Comparison of ENCODE assay signal across 32 mouse cellular contexts in the genomic region with DNA sequence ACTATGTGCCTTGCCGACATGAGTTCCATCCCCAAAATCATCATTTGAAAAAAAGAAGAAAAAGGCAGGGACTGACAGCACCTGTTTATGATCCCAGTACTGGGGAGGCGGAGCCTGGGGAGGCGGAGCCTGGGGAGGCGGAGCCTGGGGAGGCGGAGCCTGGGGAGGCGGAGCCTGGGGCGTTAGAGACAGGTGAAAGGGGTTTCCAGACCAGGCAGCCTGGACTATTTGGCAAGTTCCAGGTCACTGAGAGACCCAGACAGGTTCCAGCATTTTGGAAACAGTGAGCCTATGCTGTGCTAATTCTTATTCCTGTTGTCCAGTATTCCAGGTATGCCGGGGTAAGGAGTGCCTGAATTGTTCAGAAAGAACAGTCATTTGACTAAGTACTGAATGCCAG. TPM values are rescaled to one million over a fixed set of nuclear protein-coding genes. Genes with fewer than 3 reads are reported as not detected.
"Had no signal": no experiment of that assay in that cellular context is flagged by ENCODE, and none has a peak within 500 bp of the region (broad histone marks: within the 10 kb centered on the region; RNA-seq: fewer than 3 reads in every experiment).

A gene (plus strand): TSS at position 224 of the 400 bp plus-strand sequence.

- H3K27ac ChIP-seq: heart, embryonic 10.5 days; heart, embryonic 13.5 days; heart, embryonic 15.5 days; hindbrain, embryonic 13.5 days; hindbrain, embryonic 15.5 days; hindbrain, postnatal 0 days; kidney, embryonic 15.5 days; kidney, postnatal 0 days; limb, embryonic 13.5 days; limb, embryonic 15.5 days; liver, embryonic 14.5 days had no signal

- H3K9me3 ChIP-seq: heart, embryonic 10.5 days; heart, embryonic 13.5 days; heart, embryonic 15.5 days; hindbrain, embryonic 13.5 days; hindbrain, embryonic 15.5 days; kidney, embryonic 15.5 days; limb, embryonic 13.5 days; limb, embryonic 15.5 days had no signal

- DNase-seq: gastrocnemius, postnatal 14 days; gastrocnemius, postnatal 36 days; heart, adult 18-20 months; heart, postnatal 14 days; heart, postnatal 36 days; kidney, adult 11 months; kidney, adult 2 months; kidney, adult 9 months; kidney, postnatal 14 days; kidney, postnatal 36 days; layer of hippocampus, adult 9-11 months; layer of hippocampus, postnatal 36 days; left cerebral cortex, postnatal 4 days had no signal

- H3K4me2 ChIP-seq: heart, embryonic 13.5 days; heart, embryonic 15.5 days; hindbrain, embryonic 13.5 days; hindbrain, embryonic 15.5 days; kidney, embryonic 15.5 days; limb, embryonic 13.5 days; limb, embryonic 15.5 days; liver, embryonic 11.5 days had no signal

- H3K9ac ChIP-seq: heart, embryonic 13.5 days; heart, embryonic 15.5 days; hindbrain, embryonic 13.5 days; hindbrain, embryonic 15.5 days; kidney, embryonic 15.5 days; limb, embryonic 13.5 days; limb, embryonic 15.5 days; liver, embryonic 14.5 days had no signal

- H3K4me3 ChIP-seq: heart, embryonic 10.5 days; heart, embryonic 13.5 days; heart, embryonic 15.5 days; hindbrain, embryonic 13.5 days; hindbrain, embryonic 15.5 days; kidney, embryonic 15.5 days; limb, embryonic 13.5 days; limb, embryonic 15.5 days had no signal

- ATAC-seq: hindbrain, postnatal 0 days had no signal

- H3K4me1 ChIP-seq: heart, embryonic 10.5 days; heart, embryonic 13.5 days; heart, embryonic 15.5 days; hindbrain, embryonic 13.5 days; hindbrain, embryonic 15.5 days; kidney, embryonic 15.5 days; limb, embryonic 15.5 days had no signal

- H3K36me3 ChIP-seq: heart, embryonic 10.5 days; heart, embryonic 13.5 days; heart, embryonic 15.5 days; hindbrain, embryonic 13.5 days; hindbrain, embryonic 15.5 days; kidney, embryonic 15.5 days; limb, embryonic 13.5 days; limb, embryonic 15.5 days had no signal

- H3K27me3 ChIP-seq: heart, embryonic 15.5 days; kidney, embryonic 15.5 days; limb, embryonic 15.5 days had no signal

RNA-seq across cellular contexts. Expression of the gene that starts here (rescaled TPM):
- polyA plus RNA-seq: gonadal fat pad, adult 2 months; heart, embryonic 10.5 days; heart, embryonic 13.5 days; heart, embryonic 15.5 days; heart, postnatal 0 days; hindbrain, embryonic 11.5 days; hindbrain, embryonic 13.5 days; hindbrain, postnatal 0 days; intestine, embryonic 14.5 days; intestine, embryonic 16.5 days; kidney, adult 2 months; kidney, embryonic 15.5 days; kidney, postnatal 0 days; large intestine, adult 2 months; limb, embryonic 11.5 days; limb, embryonic 15.5 days; liver, embryonic 11.5 days; liver, embryonic 14.5 days had no signal
